Mouse (Mus musculus) neutrophil, adult 83 days (primary cell): ENCODE measurements around the gene Gja1. TPM values are rescaled to one million over a fixed set of nuclear protein-coding genes. Genes with fewer than 3 reads are reported as not detected.

Experiments
- total RNA-seq, 2 experiments: library from RNA; stranded (reverse); gene quantifications; one replicate each; pipeline ENCODE4 v1.2.4; 2023

Gene Gja1
- 1 to 10 TPM; 3.8 to 5.1 TPM for total RNA-seq

DNA sequence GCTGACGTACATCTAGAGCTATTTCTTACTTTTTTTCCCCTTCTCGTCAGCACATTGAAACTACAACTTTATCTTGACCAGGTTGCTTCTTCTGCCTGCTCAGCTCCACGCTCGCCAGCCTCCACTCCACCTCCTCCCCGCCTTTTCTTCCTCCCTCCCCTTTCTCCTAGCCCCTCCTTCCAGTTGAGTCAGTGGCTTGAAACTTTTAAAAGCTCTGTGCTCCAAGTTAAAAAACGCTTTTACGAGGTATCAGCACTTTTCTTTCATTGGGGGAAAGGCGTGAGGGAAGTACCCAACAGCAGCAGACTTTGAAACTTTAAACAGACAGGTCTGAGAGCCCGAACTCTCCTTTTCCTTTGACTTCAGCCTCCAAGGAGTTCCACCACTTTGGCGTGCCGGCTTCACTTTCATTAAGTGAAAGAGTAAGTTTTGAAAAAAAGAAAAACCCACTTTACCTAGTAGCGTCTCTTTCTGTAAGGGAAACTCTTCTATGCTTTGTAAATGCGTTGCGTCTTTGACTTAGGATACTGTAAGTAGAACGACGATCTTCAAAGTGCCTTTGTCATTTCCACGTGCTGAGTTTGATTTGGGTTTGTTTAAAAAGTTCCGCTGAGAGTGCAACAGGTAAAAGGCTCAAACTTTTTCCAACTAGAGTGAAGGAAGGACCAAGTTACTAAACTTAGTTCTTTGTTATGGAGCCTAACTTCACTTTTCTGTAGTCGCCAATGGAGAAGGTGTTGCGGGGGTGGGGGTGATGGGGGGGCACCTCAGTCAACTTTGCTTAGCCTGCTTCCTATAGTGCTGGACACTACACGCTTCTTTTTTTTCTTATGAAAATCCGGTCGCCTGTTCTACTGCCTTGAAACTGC, at the start of gene Gja1:
Gene Gja1, plus strand, starts transcription at position 234 of the 869 bp plus-strand sequence.

Other genes with a start within 250 kb of the Gja1 start
- under 1 TPM; 0.83 to 0.86 TPM for gene Tbc1d32, start 148.6 kb upstream of the Gja1 start, total RNA-seq